Mouse (Mus musculus): ENCODE results near the gene Snx3. TPM values are rescaled to one million over a fixed set of nuclear protein-coding genes. Genes with fewer than 3 reads are reported as not detected.

Gene Snx3
- 85.3 TPM for polyA plus RNA-seq (2014; fragmentation: Illumina TruSeq; extraction: RNeasy Lipid Tissue Mini Kit (QIAGEN cat#74804); ENCODE audit: low read depth, low replicate concordance)

GRCm38 (mm10) chr10:42501775-42502348 lies at the start of gene Snx3:
Snx3 (plus strand) TSS chr10:42502030.

GRCm38 (mm10) chr10:42478341-42478720 lies 23.5 kb upstream of the Snx3 start, which contains the start of gene Afg1l:
Afg1l (minus strand) TSS chr10:42478565.

GRCm38 (mm10) chr10:42583157-42583872 lies 81.5 kb downstream of the Snx3 start, which contains the start of the genes Nr2e1 and Ostm1:
Nr2e1 (minus strand) TSS chr10:42583632.
Ostm1 (plus strand) TSS chr10:42583822.

Other genes with a start within 250 kb of the Snx3 start
- gene Foxo3, start 225.3 kb upstream of the Snx3 start, polyA plus RNA-seq (2014; fragmentation: Illumina TruSeq; extraction: RNeasy Lipid Tissue Mini Kit (QIAGEN cat#74804); ENCODE audit: low read depth, low replicate concordance): 9.9 TPM
- 5.7 TPM for gene Afg1l, start 23.5 kb upstream of the Snx3 start, polyA plus RNA-seq (2014; fragmentation: Illumina TruSeq; extraction: RNeasy Lipid Tissue Mini Kit (QIAGEN cat#74804); ENCODE audit: low read depth, low replicate concordance)
- not detected for gene Nr2e1, start 81.6 kb downstream of the Snx3 start, polyA plus RNA-seq (2014; fragmentation: Illumina TruSeq; extraction: RNeasy Lipid Tissue Mini Kit (QIAGEN cat#74804); ENCODE audit: low read depth, low replicate concordance)
- 18.5 TPM for gene Ostm1, start 81.8 kb downstream of the Snx3 start, polyA plus RNA-seq (2014; fragmentation: Illumina TruSeq; extraction: RNeasy Lipid Tissue Mini Kit (QIAGEN cat#74804); ENCODE audit: low read depth, low replicate concordance)

All from liver, adult 10 weeks (tissue).